Mouse (Mus musculus) lung, embryonic 14.5 days (tissue): ENCODE data around the gene Gm884. TPM values are rescaled to one million over a fixed set of nuclear protein-coding genes. Genes with fewer than 3 reads are reported as not detected.

Experiments used
- ATAC-seq: fragments of 200-750 bp; cut with Nextera tagmentation; 2 replicates; pipeline ENCODE4 v1.8.0; 2017; ENCODE audit warnings: mild to moderate bottlenecking, moderate TSS enrichment, moderate library complexity; ENCODE audit not compliant: insufficient read depth
- DNase-seq: peaks from one replicate; pipeline ENCODE4 v3.0.0-alpha.2; 2015
- H3K27ac ChIP-seq: fragments of 300-500 bp; sonication (generic); 2 replicates; pipeline ENCODE4 v1.5.1; 2014; ENCODE audit warnings: low read depth, mild to moderate bottlenecking, moderate library complexity
- H3K27me3 ChIP-seq: fragments of 300-500 bp; sonication (generic); 2 replicates; pipeline ENCODE4 v1.6.1; 2014; ENCODE audit warnings: low read length, control low read depth; ENCODE audit not compliant: insufficient read depth
- H3K36me3 ChIP-seq: fragments of 300-500 bp; sonication (generic); 2 replicates; pipeline ENCODE4 v1.6.1; 2014; ENCODE audit warnings: control low read depth; ENCODE audit not compliant: insufficient read depth
- H3K4me1 ChIP-seq: fragments of 300-500 bp; sonication (generic); 2 replicates; pipeline ENCODE4 v1.6.1; 2014; ENCODE audit warnings: antibody characterized with exemption, control low read depth; ENCODE audit not compliant: insufficient read depth
- H3K4me2 ChIP-seq: fragments of 300-500 bp; sonication (generic); 2 replicates; pipeline ENCODE4 v1.6.1; 2014; ENCODE audit warnings: mild to moderate bottlenecking
- H3K4me3 ChIP-seq: fragments of 300-500 bp; sonication (generic); 2 replicates; pipeline ENCODE4 v1.5.1; 2014; ENCODE audit warnings: low read depth, low read length
- H3K9ac ChIP-seq: fragments of 300-500 bp; sonication (generic); 2 replicates; pipeline ENCODE4 v1.6.1; 2014
- H3K9me3 ChIP-seq: fragments of 300-500 bp; sonication (generic); 2 replicates; pipeline ENCODE4 v1.6.1; 2016; ENCODE audit warnings: low read depth, low read length, control low read depth
- CTCF ChIP-seq: IDR thresholded peaks from 2 replicates; pipeline ENCODE4 v1.5.1; 2016; ENCODE audit warnings: antibody characterized with exemption, low read depth
- WGBS: fragments of 180-500 bp; shearing (Covaris S2); extraction: QIAGEN DNeasy Blood & Tissue Kit; methylation state at CpG from one replicate; pipeline ENCODE4 v1.1.7; 2014; 5-methylcytosine and 5-hydroxymethylcytosine counted together
- polyA plus RNA-seq: library from polyadenylated mRNA; unstranded; fragments of >200 nt; fragmentation: Nextera tagmentation; extraction: Ambion mirVana; gene quantifications from 2 replicates; pipeline ENCODE4 v1.2.1, GENCODE M21; 2014

Gene Gm884
- polyA plus RNA-seq, 1 experiment from 2014 or later: not detected

DNA sequence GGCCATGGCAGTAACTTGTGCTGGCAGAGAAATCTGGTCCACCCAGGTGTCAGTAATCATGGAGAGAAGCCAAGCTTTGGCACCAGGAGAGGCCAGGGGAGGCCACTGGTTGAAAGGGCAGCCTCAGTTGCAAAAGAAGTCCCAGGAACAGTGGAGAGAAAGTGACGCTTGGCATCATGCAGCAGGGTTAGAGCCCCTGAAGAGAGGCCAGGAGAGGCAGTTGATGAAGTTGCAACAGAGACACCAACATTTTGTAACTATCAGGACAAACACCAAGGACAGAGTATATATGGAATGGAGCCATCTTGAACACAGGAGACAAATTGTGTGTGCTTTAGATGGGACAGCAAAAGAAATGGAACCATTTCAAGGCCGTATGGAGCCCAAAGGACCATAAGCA, 108.8 kb downstream of the Gm884 start:
- 70% methylated on average over 2 of the region's 2 CpGs for WGBS
- Histone ChIP-seq H3K27ac (no peak overlapping the region), H3K4me3 (no peak overlapping the region), H3K9me3 (no peaks in the 10 kb centered on the region; the same call in 1 of the 2 replicates), H3K9ac (no peak overlapping the region), H3K27me3 (no peaks in the 10 kb centered on the region), H3K4me1 (no peaks in the 10 kb centered on the region), H3K36me3 (no peaks in the 10 kb centered on the region), H3K4me2 (no peak overlapping the region)
- ATAC-seq (no peak), DNase-seq (no peak)
- no peak for TF ChIP-seq CTCF

GRCm38 (mm10) chr11:103504497-103504896, 116.4 kb downstream of the Gm884 start, which contains the start of gene Lrrc37a:
TSS of gene Lrrc37a (minus strand) at chr11:103504597.
- no peak for TF ChIP-seq CTCF
- Histone ChIP-seq H3K4me3 (no peak within 1 kb of the TSS), H3K9ac (no peak within 1 kb of the TSS), H3K36me3 (no peaks in the 10 kb centered on the region), H3K4me1 (no peaks in the 10 kb centered on the region), H3K27ac (no peak within 1 kb of the TSS), H3K27me3 (no peaks in the 10 kb centered on the region), H3K4me2 (no peak within 1 kb of the TSS), H3K9me3 (no peaks in the 10 kb centered on the region)
- DNase-seq (no peak), ATAC-seq (no peak)
- 88% methylated on average over 12 of the region's 12 CpGs for WGBS

Other genes with a start within 250 kb of the Gm884 start
- 9.3 and 9.4 TPM in 2 replicates for gene Plekhm1, start 208.5 kb downstream of the Gm884 start, polyA plus RNA-seq
- not detected in 2 replicates for gene Lrrc37a, start 116.5 kb downstream of the Gm884 start, polyA plus RNA-seq
- gene Lyzl6, start 17.8 kb upstream of the Gm884 start, polyA plus RNA-seq: not detected in 2 replicates
- not detected in 2 replicates for gene Rprml, start 28.4 kb upstream of the Gm884 start, polyA plus RNA-seq
- gene Gosr2, start 76.8 kb upstream of the Gm884 start, polyA plus RNA-seq: 85.0 and 86.4 TPM in 2 replicates
- not detected in 2 replicates for gene Wnt9b, start 128.7 kb upstream of the Gm884 start, polyA plus RNA-seq
- 0.18 TPM in 2 replicates for gene Wnt3, start 153.0 kb upstream of the Gm884 start, polyA plus RNA-seq